Mouse (Mus musculus) lung, adult 2 months (tissue): ENCODE data around the gene Zranb2.

Source experiments
- CTCF ChIP-seq: fragments of 200-500 bp; IDR thresholded peaks from 2 replicates; pipeline ENCODE4 v1.5.1; 2011; ENCODE audit warnings: mild to moderate bottlenecking, low read length, control low read depth; ENCODE audit not compliant: insufficient read depth
- POLR2A ChIP-seq: fragments of 200-500 bp; IDR thresholded peaks from 2 replicates; pipeline ENCODE4 v1.6.1; 2011; ENCODE audit warnings: low read depth, mild to moderate bottlenecking, control low read depth, low read length, borderline replicate concordance; ENCODE audit errors: extremely low read depth

GRCm38 (mm10) chr3:157581755-157582154 lies 47.8 kb downstream of the Zranb2 start:
- TF ChIP-seq CTCF (no peak), POLR2A (no peak)
